Mouse (Mus musculus) hindbrain, embryonic 13.5 days (tissue): ENCODE data around the gene Runx3. TPM values are rescaled to one million over a fixed set of nuclear protein-coding genes. Genes with fewer than 3 reads are reported as not detected.

Source experiments
- ATAC-seq: fragments of 200-750 bp; cut with Nextera tagmentation; 2 replicates; pipeline ENCODE4 v1.8.0; 2017; ENCODE audit warnings: moderate TSS enrichment; ENCODE audit not compliant: low FRiP score
- H3K27ac ChIP-seq: fragments of 300-500 bp; sonication (generic); 2 replicates; pipeline ENCODE4 v1.5.1; 2015; ENCODE audit warnings: inconsistent platforms, mild to moderate bottlenecking, moderate library complexity
- H3K27me3 ChIP-seq: fragments of 300-500 bp; sonication (generic); 2 replicates; pipeline ENCODE4 v1.6.1; 2015; ENCODE audit warnings: mild to moderate bottlenecking, inconsistent platforms
- H3K36me3 ChIP-seq: fragments of 300-500 bp; sonication (generic); 2 replicates; pipeline ENCODE4 v1.6.1; 2015; ENCODE audit warnings: mild to moderate bottlenecking, inconsistent platforms
- H3K4me1 ChIP-seq: fragments of 300-500 bp; sonication (generic); replicated peaks from 2 replicates; pipeline ENCODE4 v1.6.1; 2015; ENCODE audit warnings: inconsistent platforms
- H3K4me2 ChIP-seq: fragments of 300-500 bp; sonication (generic); 2 replicates; pipeline ENCODE4 v1.6.1; 2015; ENCODE audit warnings: inconsistent platforms, mild to moderate bottlenecking, moderate library complexity
- H3K4me3 ChIP-seq: fragments of 300-500 bp; sonication (generic); 2 replicates; pipeline ENCODE4 v1.5.1; 2015; ENCODE audit warnings: mild to moderate bottlenecking, inconsistent platforms
- H3K9ac ChIP-seq: fragments of 300-500 bp; sonication (generic); 2 replicates; pipeline ENCODE4 v1.6.1; 2015; ENCODE audit warnings: mild to moderate bottlenecking, inconsistent platforms
- H3K9me3 ChIP-seq: fragments of 300-500 bp; sonication (generic); 2 replicates; pipeline ENCODE4 v1.6.1; 2016; ENCODE audit warnings: inconsistent platforms
- WGBS: fragments of 180-500 bp; shearing (Covaris S2); methylation state at CpG from one replicate; pipeline ENCODE4 v1.1.7; 2015; 5-methylcytosine and 5-hydroxymethylcytosine counted together
- polyA plus RNA-seq: library from polyadenylated mRNA; unstranded; fragments of >200 nt; fragmentation: Nextera tagmentation; extraction: Ambion mirVana; gene quantifications from 2 replicates; pipeline ENCODE4 v1.2.1, GENCODE M21; 2015

Gene Runx3
- polyA plus RNA-seq: 0.10 and 0.27 TPM in 2 replicates

- H3K27me3 ChIP-seq: peaks cover 10% of the 10 kb centered on the region; the same call in 1 of the 2 replicates
- ATAC-seq: no peak
- no peak within 1 kb of the TSS for H3K9ac ChIP-seq
- H3K9me3 ChIP-seq: no peaks in the 10 kb centered on the region
- H3K27ac ChIP-seq: no peak within 1 kb of the TSS
- no peaks in the 10 kb centered on the region for H3K36me3 ChIP-seq
- no peak within 1 kb of the TSS for H3K4me3 ChIP-seq
- no peaks in the 10 kb centered on the region for H3K4me1 ChIP-seq
- no peak within 1 kb of the TSS for H3K4me2 ChIP-seq
- WGBS: 84% methylated on average over 18 of the region's 18 CpGs
These were observed at the start of gene Runx3 for GRCm38 (mm10) chr4:135120342-135121100. TSS of gene Runx3 (plus strand) at chr4:135120652.

- H3K4me3 ChIP-seq: no peak overlapping the region
- no peak overlapping the region for H3K9ac ChIP-seq
- no peak for ATAC-seq
- H3K27me3 ChIP-seq: no peaks in the 10 kb centered on the region
- WGBS: 95% methylated on average over 6 of the region's 6 CpGs
- H3K27ac ChIP-seq: no peak overlapping the region
- H3K36me3 ChIP-seq: no peaks in the 10 kb centered on the region
- no peaks in the 10 kb centered on the region for H3K4me1 ChIP-seq
- H3K4me2 ChIP-seq: no peak overlapping the region
- no peaks in the 10 kb centered on the region for H3K9me3 ChIP-seq
These were observed 47.8 kb upstream of the Runx3 start for GRCm38 (mm10) chr4:135072671-135073070.

GRCm38 (mm10) chr4:135073523-135073922 is 46.9 kb upstream of the Runx3 start:
- no peaks in the 10 kb centered on the region for H3K27me3 ChIP-seq
- no peaks in the 10 kb centered on the region for H3K4me1 ChIP-seq
- no peak overlapping the region for H3K9ac ChIP-seq
- H3K4me2 ChIP-seq: no peak overlapping the region
- no peak overlapping the region for H3K4me3 ChIP-seq
- H3K9me3 ChIP-seq: no peaks in the 10 kb centered on the region
- 81% methylated on average over 10 of the region's 10 CpGs for WGBS
- no peaks in the 10 kb centered on the region for H3K36me3 ChIP-seq
- no peak overlapping the region for H3K27ac ChIP-seq
- no peak for ATAC-seq

- no peak overlapping the region for H3K4me3 ChIP-seq
These were observed 45.8 kb upstream of the Runx3 start for GRCm38 (mm10) chr4:135074646-135075045.

GRCm38 (mm10) chr4:135075360-135075759 is 45.1 kb upstream of the Runx3 start:
- 93% methylated on average over 6 of the region's 6 CpGs for WGBS

More at GRCm38 (mm10) chr4:135074646-135075045, 45.8 kb upstream of the Runx3 start:
- Histone ChIP-seq H3K4me1 (peaks cover 1% of the 10 kb centered on the region; the same call in 1 of the 2 replicates), H3K9me3 (no peaks in the 10 kb centered on the region), H3K4me2 (no peak overlapping the region), H3K36me3 (no peaks in the 10 kb centered on the region), H3K27ac (no peak overlapping the region), H3K27me3 (no peaks in the 10 kb centered on the region), H3K9ac (no peak overlapping the region)
- 63% methylated on average over 4 of the region's 4 CpGs for WGBS
- no peak for ATAC-seq

GRCm38 (mm10) chr4:135076611-135077010 is 43.8 kb upstream of the Runx3 start:
- H3K27ac ChIP-seq: no peak overlapping the region
- ATAC-seq: no peak
- 84% methylated on average over 5 of the region's 5 CpGs for WGBS
- no peaks in the 10 kb centered on the region for H3K36me3 ChIP-seq
- no peak overlapping the region for H3K4me2 ChIP-seq
- H3K9me3 ChIP-seq: no peaks in the 10 kb centered on the region
- no peaks in the 10 kb centered on the region for H3K27me3 ChIP-seq
- peaks cover 12% of the 10 kb centered on the region for H3K4me1 ChIP-seq
- no peak overlapping the region for H3K9ac ChIP-seq
- H3K4me3 ChIP-seq: no peak overlapping the region

More at GRCm38 (mm10) chr4:135075360-135075759, 45.1 kb upstream of the Runx3 start:
- H3K4me3 ChIP-seq: no peak overlapping the region
- ATAC-seq: no peak
- H3K27me3 ChIP-seq: no peaks in the 10 kb centered on the region
- no peak overlapping the region for H3K9ac ChIP-seq
- no peak overlapping the region for H3K27ac ChIP-seq
- H3K4me1 ChIP-seq: peaks cover 8% of the 10 kb centered on the region
- H3K9me3 ChIP-seq: no peaks in the 10 kb centered on the region
- H3K4me2 ChIP-seq: no peak overlapping the region
- H3K36me3 ChIP-seq: no peaks in the 10 kb centered on the region

GRCm38 (mm10) chr4:135077196-135077595 is 43.3 kb upstream of the Runx3 start:
- H3K4me3 ChIP-seq: no peak overlapping the region
- no peak overlapping the region for H3K4me2 ChIP-seq
- H3K36me3 ChIP-seq: no peaks in the 10 kb centered on the region
- peaks cover 12% of the 10 kb centered on the region for H3K4me1 ChIP-seq
- H3K9me3 ChIP-seq: no peaks in the 10 kb centered on the region
- H3K27ac ChIP-seq: no peak overlapping the region
- 87% methylated on average over 9 of the region's 9 CpGs for WGBS
- no peak for ATAC-seq
- no peak overlapping the region for H3K9ac ChIP-seq
- H3K27me3 ChIP-seq: no peaks in the 10 kb centered on the region

- no peak overlapping the region for H3K27ac ChIP-seq
- no peak overlapping the region for H3K4me3 ChIP-seq
- H3K27me3 ChIP-seq: no peaks in the 10 kb centered on the region
- 58% methylated on average over 23 of the region's 23 CpGs for WGBS
- no peak for ATAC-seq
- H3K9ac ChIP-seq: no peak overlapping the region
- H3K36me3 ChIP-seq: no peaks in the 10 kb centered on the region
- no peak overlapping the region for H3K4me2 ChIP-seq
- peaks cover 12% of the 10 kb centered on the region for H3K4me1 ChIP-seq
- H3K9me3 ChIP-seq: no peaks in the 10 kb centered on the region
These were observed 40.4 kb upstream of the Runx3 start for GRCm38 (mm10) chr4:135079859-135080640.

- Histone ChIP-seq H3K4me2 (no peak overlapping the region), H3K27me3 (no peaks in the 10 kb centered on the region), H3K27ac (no peak overlapping the region), H3K4me1 (peaks cover 12% of the 10 kb centered on the region), H3K9me3 (no peaks in the 10 kb centered on the region), H3K4me3 (no peak overlapping the region), H3K9ac (no peak overlapping the region), H3K36me3 (no peaks in the 10 kb centered on the region)
- ATAC-seq: no peak
- 62% methylated on average over 7 of the region's 7 CpGs for WGBS
These were observed 39.9 kb upstream of the Runx3 start for GRCm38 (mm10) chr4:135080641-135080920.

GRCm38 (mm10) chr4:135083089-135083488 is 37.4 kb upstream of the Runx3 start:
- H3K9ac ChIP-seq: no peak overlapping the region
- no peaks in the 10 kb centered on the region for H3K36me3 ChIP-seq
- H3K27me3 ChIP-seq: no peaks in the 10 kb centered on the region
- no peak overlapping the region for H3K4me2 ChIP-seq
- peaks cover 12% of the 10 kb centered on the region for H3K4me1 ChIP-seq
- H3K4me3 ChIP-seq: no peak overlapping the region
- no peak overlapping the region for H3K27ac ChIP-seq
- H3K9me3 ChIP-seq: no peaks in the 10 kb centered on the region
- WGBS: 78% methylated on average over 6 of the region's 6 CpGs
- no peak for ATAC-seq

- no peak for ATAC-seq
- no peaks in the 10 kb centered on the region for H3K36me3 ChIP-seq
- H3K4me1 ChIP-seq: peaks cover 4% of the 10 kb centered on the region
- H3K9ac ChIP-seq: no peak overlapping the region
- WGBS: 74% methylated on average over 13 of the region's 13 CpGs
- H3K4me2 ChIP-seq: no peak overlapping the region
- H3K9me3 ChIP-seq: no peaks in the 10 kb centered on the region
- H3K27ac ChIP-seq: no peak overlapping the region
- H3K4me3 ChIP-seq: no peak overlapping the region
- H3K27me3 ChIP-seq: 0 out of 2 replicates have a peak, but pooled peaks cover 1% of the 10 kb centered on the region
These were observed 35.2 kb upstream of the Runx3 start for GRCm38 (mm10) chr4:135085077-135085853.

- ATAC-seq: no peak
- H3K27ac ChIP-seq: no peak overlapping the region
- WGBS: 83% methylated on average over 13 of the region's 13 CpGs
- no peak overlapping the region for H3K9ac ChIP-seq
- H3K4me1 ChIP-seq: no peaks in the 10 kb centered on the region
- no peak overlapping the region for H3K4me2 ChIP-seq
- H3K27me3 ChIP-seq: 0 out of 2 replicates have a peak, but pooled peaks cover 5% of the 10 kb centered on the region
- peaks cover 2% of the 10 kb centered on the region; the same call in 1 of the 2 replicates for H3K9me3 ChIP-seq
- no peak overlapping the region for H3K4me3 ChIP-seq
- no peaks in the 10 kb centered on the region for H3K36me3 ChIP-seq
These were observed 29.8 kb upstream of the Runx3 start for GRCm38 (mm10) chr4:135090613-135091012.
